Mouse (Mus musculus) c-Kit-negative CD71-positive TER-119-positive erythroid progenitor cells, embryonic 14.5 days (primary cell): Measurements from ENCODE around the gene Gm3893.
"Not testable (repeated sequence)": the region's sequence is repeated elsewhere in the genome, so short reads cannot be mapped to it uniquely, and the experiment has no call there.

ENCODE experiments used
- DNase-seq: peaks from one replicate; pipeline ENCODE4 v3.0.0-alpha.2; 2013; ENCODE audit warnings: low read depth, low spot score

Gene Gm3893

GRCm38 (mm10) chr4:42090907-42091306 lies at the start of gene Gm3893:
Gene Gm3893 (plus strand): TSS chr4:42091207.
- not testable (repeated sequence) for DNase-seq

- not testable (repeated sequence) for DNase-seq
These were observed 23.5 kb downstream of the Gm3893 start, which contains the start of gene Gm13304 for GRCm38 (mm10) chr4:42114517-42114916. Gene Gm13304 (plus strand): TSS chr4:42114817.
